Mouse (Mus musculus) ES-Bruce4 (cell line): ENCODE results near the gene Pakap. TPM values are rescaled to one million over a fixed set of nuclear protein-coding genes. Genes with fewer than 3 reads are reported as not detected.

Experiments
- H3K27ac ChIP-seq: 2 replicates; pipeline ENCODE4 v1.5.1; 2012; ENCODE audit warnings: low read length, inconsistent platforms; ENCODE audit not compliant: insufficient read depth
- H3K27me3 ChIP-seq: 2 replicates; pipeline ENCODE4 v1.6.1; 2012; ENCODE audit warnings: mild to moderate bottlenecking, low read length, inconsistent platforms; ENCODE audit not compliant: control insufficient read depth, poor library complexity, insufficient read depth, severe bottlenecking
- H3K36me3 ChIP-seq: 2 replicates; pipeline ENCODE4 v1.6.1; 2012; ENCODE audit warnings: inconsistent platforms, mild to moderate bottlenecking, low read length, moderate library complexity; ENCODE audit not compliant: control insufficient read depth, poor library complexity, insufficient read depth, severe bottlenecking
- H3K4me1 ChIP-seq: one replicate; pipeline ENCODE4 v1.8.1; 2011; ENCODE audit warnings: low read length; ENCODE audit not compliant: control insufficient read depth, insufficient read depth
- H3K4me3 ChIP-seq: 2 replicates; pipeline ENCODE4 v1.5.1; 2011; ENCODE audit warnings: low read depth, mild to moderate bottlenecking, low read length
- H3K9ac ChIP-seq: 2 replicates; pipeline ENCODE4 v1.6.1; 2012; ENCODE audit warnings: low read depth, mild to moderate bottlenecking, inconsistent platforms; ENCODE audit not compliant: poor library complexity, severe bottlenecking
- H3K9me3 ChIP-seq: replicated peaks from 2 replicates; pipeline ENCODE4 v1.6.1; 2012; ENCODE audit warnings: mild to moderate bottlenecking, low read length, inconsistent platforms; ENCODE audit not compliant: control insufficient read depth, poor library complexity, insufficient read depth, severe bottlenecking
- CTCF ChIP-seq: IDR thresholded peaks from one replicate; pipeline ENCODE4 v1.8.1; 2011; ENCODE audit warnings: low read depth, low read length
- EP300 ChIP-seq: IDR thresholded peaks from 2 replicates; pipeline ENCODE4 v1.6.1; 2011; ENCODE audit warnings: low read depth, low read length; ENCODE audit not compliant: insufficient read depth
- POLR2A ChIP-seq: IDR thresholded peaks from one replicate; pipeline ENCODE4 v1.8.1; 2011; ENCODE audit warnings: low read length; ENCODE audit not compliant: insufficient read depth
- polyA plus RNA-seq: library from polyadenylated mRNA; stranded (reverse); fragments of >200 nt; gene quantifications from 2 replicates; pipeline ENCODE4 v1.2.4, GENCODE M21; 2011; ENCODE audit warnings: low read depth; ENCODE audit not compliant: missing spikeins, insufficient read depth, insufficient read length

The Pakap gene
- polyA plus RNA-seq, 1 experiment: 2.4 TPM

- no peak for TF ChIP-seq POLR2A
- peak; percentile 43; the same call in 1 of the 2 replicates for TF ChIP-seq EP300
- peaks cover 1% of the 10 kb centered on the region for H3K4me1 ChIP-seq
- peak overlapping the region; percentile 65 for H3K27ac ChIP-seq
- no peaks in the 10 kb centered on the region for H3K9me3 ChIP-seq
- H3K4me3 ChIP-seq: peak overlapping the region; percentile 26; the same call in 1 of the 2 replicates
- no peaks in the 10 kb centered on the region for H3K36me3 ChIP-seq
- no peaks in the 10 kb centered on the region for H3K27me3 ChIP-seq
- H3K9ac ChIP-seq: peak overlapping the region; percentile 33; the same call in 1 of the 2 replicates
Measured at GRCm38 (mm10) chr4:57675387-57675786, 107.4 kb downstream of the Pakap start.

- H3K36me3 ChIP-seq: no peaks in the 10 kb centered on the region
- H3K27me3 ChIP-seq: no peaks in the 10 kb centered on the region
- no peaks in the 10 kb centered on the region for H3K9me3 ChIP-seq
- no peak overlapping the region for H3K9ac ChIP-seq
- TF ChIP-seq EP300: no peak
- TF ChIP-seq CTCF: no peak
- TF ChIP-seq POLR2A: no peak
- H3K4me1 ChIP-seq: peaks cover 1% of the 10 kb centered on the region
- H3K27ac ChIP-seq: no peak overlapping the region
- H3K4me3 ChIP-seq: no peak overlapping the region
Measured at GRCm38 (mm10) chr4:57677916-57678315, 109.9 kb downstream of the Pakap start.

GRCm38 (mm10) chr4:57678991-57679457, 111.0 kb downstream of the Pakap start:
- no peak overlapping the region for H3K9ac ChIP-seq
- no peak overlapping the region for H3K4me3 ChIP-seq
- H3K27me3 ChIP-seq: no peaks in the 10 kb centered on the region
- H3K4me1 ChIP-seq: peaks cover 3% of the 10 kb centered on the region
- H3K9me3 ChIP-seq: no peaks in the 10 kb centered on the region
- no peak overlapping the region for H3K27ac ChIP-seq
- H3K36me3 ChIP-seq: no peaks in the 10 kb centered on the region
- no peak for TF ChIP-seq CTCF
- TF ChIP-seq EP300: 0 out of 2 replicates have a peak, but pooled peaks have one; percentile 18

GRCm38 (mm10) chr4:57680186-57680585, 112.2 kb downstream of the Pakap start:
- no peak for TF ChIP-seq EP300
- H3K36me3 ChIP-seq: no peaks in the 10 kb centered on the region
- H3K9ac ChIP-seq: no peak overlapping the region
- peaks cover 3% of the 10 kb centered on the region for H3K4me1 ChIP-seq
- no peaks in the 10 kb centered on the region for H3K27me3 ChIP-seq
- H3K27ac ChIP-seq: no peak overlapping the region
- H3K4me3 ChIP-seq: no peak overlapping the region
- no peaks in the 10 kb centered on the region for H3K9me3 ChIP-seq

- Histone ChIP-seq H3K4me3 (no peak overlapping the region), H3K4me1 (peaks cover 3% of the 10 kb centered on the region)
- TF ChIP-seq EP300 (0 out of 2 replicates have a peak, but pooled peaks have one; percentile 30), POLR2A (no peak)
Measured at GRCm38 (mm10) chr4:57681511-57681910, 113.5 kb downstream of the Pakap start.

GRCm38 (mm10) chr4:57682341-57682740, 114.4 kb downstream of the Pakap start:
- Histone ChIP-seq H3K27me3 (no peaks in the 10 kb centered on the region), H3K9me3 (no peaks in the 10 kb centered on the region), H3K4me1 (peaks cover 3% of the 10 kb centered on the region), H3K36me3 (no peaks in the 10 kb centered on the region), H3K4me3 (no peak overlapping the region), H3K27ac (no peak overlapping the region), H3K9ac (no peak overlapping the region)
- TF ChIP-seq CTCF (no peak), EP300 (no peak), POLR2A (no peak)

More at GRCm38 (mm10) chr4:57681511-57681910, 113.5 kb downstream of the Pakap start:
- Histone ChIP-seq H3K27ac (no peak overlapping the region), H3K27me3 (no peaks in the 10 kb centered on the region), H3K9me3 (no peaks in the 10 kb centered on the region), H3K9ac (no peak overlapping the region), H3K36me3 (no peaks in the 10 kb centered on the region)
